Mouse (Mus musculus): ENCODE data around the gene Ttyh3. TPM values are rescaled to one million over a fixed set of nuclear protein-coding genes. Genes with fewer than 3 reads are reported as not detected.
"Not testable (repeated sequence)": the region's sequence is repeated elsewhere in the genome, so short reads cannot be mapped to it uniquely, and the experiment has no call there.

The Ttyh3 gene
- total RNA-seq, 1 experiment = 18.6 TPM

- H3K36me3 ChIP-seq (ENCODE audit: control insufficient read depth, insufficient read depth, low read length, poor library complexity, severe bottlenecking) = peaks cover 4% of the 10 kb centered on the region; the same call in 1 of the 2 replicates
- H3K9me3 ChIP-seq (ENCODE audit: control insufficient read depth, insufficient read depth, low read depth, low read length) = no peaks in the 10 kb centered on the region
- no peak overlapping the region; the same call in 1 of the 2 replicates for H3K27ac ChIP-seq (ENCODE audit: insufficient read depth, low read depth, low read length, poor library complexity, severe bottlenecking)
- no peak overlapping the region for H3K4me3 ChIP-seq (ENCODE audit: insufficient read depth in 1 of 2, low read depth in 1 of 2, low read length in 2 of 2, poor library complexity in 1 of 2, severe bottlenecking in 1 of 2)
- in situ Hi-C loops (cut with MboI; ENCODE audit: low sequenced_read_pairs in 2 of 2, unreplicated experiment in 2 of 2) = no loop called here
- no peak overlapping the region for H3K9ac ChIP-seq (ENCODE audit: insufficient read depth, low read depth, low read length, poor library complexity, severe bottlenecking)
- peaks cover 0 to 2% of the 10 kb centered on the region in 2 experiments; a peak in 1 of 4 replicates for H3K4me1 ChIP-seq (ENCODE audit: control insufficient read depth in 2 of 2, insufficient read depth in 2 of 2, low read length in 2 of 2, poor library complexity in 1 of 2)
- no peak for DNase-seq (ENCODE audit: low read depth, low spot score)
- TF ChIP-seq MAFK (IDR thresholded peaks at IDR 0.05; ENCODE audit: insufficient read depth, low read depth, low read length) (no peak), ZNF384 (IDR thresholded peaks at IDR 0.05; ENCODE audit: low read depth, low read length) (no peak), HCFC1 (IDR thresholded peaks at IDR 0.05; ENCODE audit: borderline replicate concordance, insufficient read depth, low read length) (no peak), CHD2 (IDR thresholded peaks at IDR 0.05; ENCODE audit: low read depth, low read length) (no peak), ZC3H11A (IDR thresholded peaks at IDR 0.05; ENCODE audit: borderline replicate concordance, low read depth, low read length) (no peak)
These were observed 26.2 kb upstream of the Ttyh3 start for GRCm38 (mm10) chr5:140675079-140675478.

GRCm38 (mm10) chr5:140674036-140674435, 25.2 kb upstream of the Ttyh3 start:
- H3K4me1 ChIP-seq (ENCODE audit: control insufficient read depth in 2 of 2, insufficient read depth in 2 of 2, low read length in 2 of 2, poor library complexity in 1 of 2) = peaks cover 0 to 2% of the 10 kb centered on the region in 2 experiments; a peak in 1 of 4 replicates
- no peak for TF ChIP-seq HCFC1 (IDR thresholded peaks at IDR 0.05; ENCODE audit: borderline replicate concordance, insufficient read depth, low read length)
- no peak for TF ChIP-seq CHD2 (IDR thresholded peaks at IDR 0.05; ENCODE audit: low read depth, low read length)
- no peak for TF ChIP-seq ZC3H11A (IDR thresholded peaks at IDR 0.05; ENCODE audit: borderline replicate concordance, low read depth, low read length)
- no peak for TF ChIP-seq ZNF384 (IDR thresholded peaks at IDR 0.05; ENCODE audit: low read depth, low read length)
- TF ChIP-seq MAFK (IDR thresholded peaks at IDR 0.05; ENCODE audit: insufficient read depth, low read depth, low read length) = no peak
- H3K27ac ChIP-seq (ENCODE audit: insufficient read depth, low read depth, low read length, poor library complexity, severe bottlenecking) = no peak overlapping the region; the same call in 1 of the 2 replicates
- H3K9me3 ChIP-seq (ENCODE audit: control insufficient read depth, insufficient read depth, low read depth, low read length) = no peaks in the 10 kb centered on the region
- H3K9ac ChIP-seq (ENCODE audit: insufficient read depth, low read depth, low read length, poor library complexity, severe bottlenecking) = no peak overlapping the region
- no peak overlapping the region for H3K4me3 ChIP-seq (ENCODE audit: insufficient read depth in 1 of 2, low read depth in 1 of 2, low read length in 2 of 2, poor library complexity in 1 of 2, severe bottlenecking in 1 of 2)
- in situ Hi-C loops (cut with MboI; ENCODE audit: low sequenced_read_pairs in 2 of 2, unreplicated experiment in 2 of 2) = no loop called here
- peaks cover 12% of the 10 kb centered on the region for H3K36me3 ChIP-seq (ENCODE audit: control insufficient read depth, insufficient read depth, low read length, poor library complexity, severe bottlenecking)
- no peak for DNase-seq (ENCODE audit: low read depth, low spot score)

DNA sequence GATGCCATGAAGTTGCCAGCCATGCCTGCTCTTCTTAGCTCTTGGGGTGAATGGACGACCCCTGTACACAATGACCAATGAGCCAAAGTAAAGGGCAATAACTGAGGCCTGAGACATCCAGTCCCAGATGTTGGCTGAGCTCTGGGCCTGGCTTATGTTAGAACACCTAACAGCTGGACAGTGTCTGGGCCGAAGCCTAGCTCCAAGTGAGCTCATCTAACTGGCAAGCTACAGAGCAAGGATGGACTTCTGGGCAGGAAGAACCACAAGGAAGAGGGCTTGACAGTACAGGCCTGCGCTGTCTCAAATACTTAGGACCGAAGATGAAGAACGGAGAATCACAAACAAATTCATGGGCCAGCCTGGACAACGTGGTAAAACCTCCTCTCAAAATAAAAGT, 23.8 kb upstream of the Ttyh3 start:
- H3K4me3 ChIP-seq (ENCODE audit: insufficient read depth in 1 of 2, low read depth in 1 of 2, low read length in 2 of 2, poor library complexity in 1 of 2, severe bottlenecking in 1 of 2); H3K9ac ChIP-seq (ENCODE audit: insufficient read depth, low read depth, low read length, poor library complexity, severe bottlenecking); H3K9me3 ChIP-seq (ENCODE audit: control insufficient read depth, insufficient read depth, low read depth, low read length); H3K4me1 ChIP-seq (ENCODE audit: control insufficient read depth in 2 of 2, insufficient read depth in 2 of 2, low read length in 2 of 2, poor library complexity in 1 of 2); H3K27ac ChIP-seq (ENCODE audit: insufficient read depth, low read depth, low read length, poor library complexity, severe bottlenecking); DNase-seq (ENCODE audit: low read depth, low spot score); in situ Hi-C loops (cut with MboI; ENCODE audit: low sequenced_read_pairs in 2 of 2, unreplicated experiment in 2 of 2): not testable (repeated sequence)
- peaks cover 17% of the 10 kb centered on the region for H3K36me3 ChIP-seq (ENCODE audit: control insufficient read depth, insufficient read depth, low read length, poor library complexity, severe bottlenecking)

DNA sequence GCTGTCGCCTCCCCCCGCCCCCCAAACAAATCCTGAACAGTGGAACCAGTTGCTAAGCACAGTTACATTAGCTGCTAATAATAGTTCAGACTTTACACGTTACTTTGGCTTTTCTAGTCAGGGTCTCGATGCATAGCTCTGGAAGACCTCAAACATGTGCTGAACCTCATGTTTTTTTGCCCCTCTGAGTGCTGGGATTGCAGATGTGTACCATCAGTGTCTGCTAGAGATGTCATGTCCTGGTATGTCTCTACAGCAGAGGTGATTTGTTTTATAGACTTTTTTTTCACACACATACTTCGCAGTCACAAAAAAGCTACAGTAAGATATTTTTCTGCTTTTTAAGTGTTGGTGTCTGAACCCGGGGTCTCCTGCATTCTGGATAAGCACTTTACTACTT, 23.3 kb upstream of the Ttyh3 start:
- H3K9me3 ChIP-seq (ENCODE audit: control insufficient read depth, insufficient read depth, low read depth, low read length) = no peaks in the 10 kb centered on the region
- DNase-seq (ENCODE audit: low read depth, low spot score) = no peak
- no peak overlapping the region for H3K4me3 ChIP-seq (ENCODE audit: insufficient read depth in 1 of 2, low read depth in 1 of 2, low read length in 2 of 2, poor library complexity in 1 of 2, severe bottlenecking in 1 of 2)
- H3K4me1 ChIP-seq (ENCODE audit: control insufficient read depth in 2 of 2, insufficient read depth in 2 of 2, low read length in 2 of 2, poor library complexity in 1 of 2) = peaks cover 0 to 2% of the 10 kb centered on the region in 2 experiments; a peak in 1 of 4 replicates
- no peak for TF ChIP-seq MAFK (IDR thresholded peaks at IDR 0.05; ENCODE audit: insufficient read depth, low read depth, low read length)
- TF ChIP-seq ZC3H11A (IDR thresholded peaks at IDR 0.05; ENCODE audit: borderline replicate concordance, low read depth, low read length) = no peak
- H3K27ac ChIP-seq (ENCODE audit: insufficient read depth, low read depth, low read length, poor library complexity, severe bottlenecking) = no peak overlapping the region
- no peak overlapping the region for H3K9ac ChIP-seq (ENCODE audit: insufficient read depth, low read depth, low read length, poor library complexity, severe bottlenecking)
- in situ Hi-C loops (cut with MboI; ENCODE audit: low sequenced_read_pairs in 2 of 2, unreplicated experiment in 2 of 2) = no loop called here
- peaks cover 17% of the 10 kb centered on the region for H3K36me3 ChIP-seq (ENCODE audit: control insufficient read depth, insufficient read depth, low read length, poor library complexity, severe bottlenecking)

- no peak overlapping the region for H3K9ac ChIP-seq (ENCODE audit: insufficient read depth, low read depth, low read length, poor library complexity, severe bottlenecking)
- TF ChIP-seq CHD2 (IDR thresholded peaks at IDR 0.05; ENCODE audit: low read depth, low read length) (no peak), MAFK (IDR thresholded peaks at IDR 0.05; ENCODE audit: insufficient read depth, low read depth, low read length) (no peak), ZC3H11A (IDR thresholded peaks at IDR 0.05; ENCODE audit: borderline replicate concordance, low read depth, low read length) (no peak), HCFC1 (IDR thresholded peaks at IDR 0.05; ENCODE audit: borderline replicate concordance, insufficient read depth, low read length) (no peak), ZNF384 (IDR thresholded peaks at IDR 0.05; ENCODE audit: low read depth, low read length) (no peak)
- no peaks in the 10 kb centered on the region for H3K9me3 ChIP-seq (ENCODE audit: control insufficient read depth, insufficient read depth, low read depth, low read length)
- H3K27ac ChIP-seq (ENCODE audit: insufficient read depth, low read depth, low read length, poor library complexity, severe bottlenecking) = no peak overlapping the region
- peaks cover 0 to 15% of the 10 kb centered on the region in 2 experiments; a peak in 2 of 4 replicates for H3K4me1 ChIP-seq (ENCODE audit: control insufficient read depth in 2 of 2, insufficient read depth in 2 of 2, low read length in 2 of 2, poor library complexity in 1 of 2)
- H3K4me3 ChIP-seq (ENCODE audit: insufficient read depth in 1 of 2, low read depth in 1 of 2, low read length in 2 of 2, poor library complexity in 1 of 2, severe bottlenecking in 1 of 2) = no peak overlapping the region
- in situ Hi-C loops (cut with MboI; ENCODE audit: low sequenced_read_pairs in 2 of 2, unreplicated experiment in 2 of 2) = no loop called here
- peak; percentile 40 for DNase-seq (ENCODE audit: low read depth, low spot score)
- peaks cover 1% of the 10 kb centered on the region; the same call in 1 of the 2 replicates for H3K36me3 ChIP-seq (ENCODE audit: control insufficient read depth, insufficient read depth, low read length, poor library complexity, severe bottlenecking)
These were observed 14.9 kb upstream of the Ttyh3 start for GRCm38 (mm10) chr5:140663621-140664180.
